Mouse (Mus musculus) thymus, adult 2 months (tissue): ENCODE measurements around the gene Zdhhc6. TPM values are rescaled to one million over a fixed set of nuclear protein-coding genes. Genes with fewer than 3 reads are reported as not detected.

Experiments
- DNase-seq: peaks from one replicate; pipeline ENCODE4 v3.0.0; 2021
- H3K27ac ChIP-seq: fragments of 200-500 bp; 2 replicates; pipeline ENCODE4 v1.5.1; 2012; ENCODE audit warnings: low read length, control low read depth; ENCODE audit not compliant: control insufficient read depth, insufficient read depth
- H3K27me3 ChIP-seq: fragments of 200-500 bp; 2 replicates; pipeline ENCODE4 v1.6.1; 2012; ENCODE audit warnings: mild to moderate bottlenecking, low read length, moderate library complexity, mixed read lengths; ENCODE audit not compliant: control insufficient read depth, insufficient read depth
- H3K36me3 ChIP-seq: fragments of 200-500 bp; 2 replicates; pipeline ENCODE4 v1.6.1; 2012; ENCODE audit warnings: mild to moderate bottlenecking, low read length, moderate library complexity; ENCODE audit not compliant: control insufficient read depth, insufficient read depth
- H3K4me1 ChIP-seq: fragments of 200-500 bp; replicated peaks from 2 replicates; pipeline ENCODE4 v1.6.1; 2012; ENCODE audit warnings: low read length; ENCODE audit not compliant: control insufficient read depth, insufficient read depth
- H3K4me3 ChIP-seq: fragments of 200-500 bp; 2 replicates; pipeline ENCODE4 v1.5.1; 2012; ENCODE audit warnings: mild to moderate bottlenecking, low read length, control low read depth, moderate library complexity; ENCODE audit not compliant: control insufficient read depth, insufficient read depth
- CTCF ChIP-seq: fragments of 200-500 bp; IDR thresholded peaks from 2 replicates; pipeline ENCODE4 v1.5.1; 2012; ENCODE audit warnings: mild to moderate bottlenecking, control low read depth, low read length, moderate library complexity, borderline replicate concordance; ENCODE audit not compliant: control insufficient read depth, poor library complexity, insufficient read depth; ENCODE audit errors: extremely low read depth
- POLR2A ChIP-seq: fragments of 200-500 bp; IDR thresholded peaks from 2 replicates; pipeline ENCODE4 v1.6.1; 2012; ENCODE audit warnings: mild to moderate bottlenecking, low read length, control low read depth, moderate library complexity; ENCODE audit not compliant: control insufficient read depth, poor library complexity, insufficient read depth; ENCODE audit errors: extremely low read depth
- WGBS: fragments of 180-500 bp; shearing (Covaris S2); methylation state at CpG from one replicate; pipeline ENCODE4 v1.1.7; 2018; 5-methylcytosine and 5-hydroxymethylcytosine counted together
- polyA plus RNA-seq: library from polyadenylated mRNA; depleted of rRNA; stranded (reverse); fragments of >200 nt; gene quantifications from 2 replicates; pipeline ENCODE4 v1.2.3, GENCODE M21; 2012

The Zdhhc6 gene
- polyA plus RNA-seq, 1 experiment = 11.4 TPM

DNA sequence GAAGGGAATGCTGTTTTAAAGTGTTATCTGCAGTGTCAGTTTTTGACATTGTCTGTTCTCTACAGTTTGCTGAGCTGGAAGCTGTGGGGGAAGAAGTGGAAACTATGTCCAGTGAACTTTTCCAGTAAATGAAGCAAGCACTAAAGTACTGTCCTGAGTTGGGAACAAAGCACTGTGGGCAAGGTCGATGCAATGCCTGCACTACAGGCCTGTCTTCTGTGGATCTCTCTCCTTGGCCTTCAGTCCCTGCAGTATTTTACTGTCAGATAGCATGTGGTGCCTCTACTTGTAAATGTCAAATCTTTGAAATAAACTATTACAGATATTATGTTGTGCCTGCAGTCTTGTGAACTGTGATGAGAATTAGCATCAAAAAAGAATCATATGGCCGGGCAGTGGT is 19.5 kb downstream of the Zdhhc6 start:
- H3K36me3 ChIP-seq = peaks cover 48% of the 10 kb centered on the region
- DNase-seq = no peak
- H3K27ac ChIP-seq = no peak overlapping the region
- H3K4me3 ChIP-seq = no peak overlapping the region
- H3K4me1 ChIP-seq = no peaks in the 10 kb centered on the region
- H3K27me3 ChIP-seq = no peaks in the 10 kb centered on the region
- WGBS = 100% methylated on average over 2 of the region's 2 CpGs
- TF ChIP-seq POLR2A = no peak
- TF ChIP-seq CTCF = no peak

DNA sequence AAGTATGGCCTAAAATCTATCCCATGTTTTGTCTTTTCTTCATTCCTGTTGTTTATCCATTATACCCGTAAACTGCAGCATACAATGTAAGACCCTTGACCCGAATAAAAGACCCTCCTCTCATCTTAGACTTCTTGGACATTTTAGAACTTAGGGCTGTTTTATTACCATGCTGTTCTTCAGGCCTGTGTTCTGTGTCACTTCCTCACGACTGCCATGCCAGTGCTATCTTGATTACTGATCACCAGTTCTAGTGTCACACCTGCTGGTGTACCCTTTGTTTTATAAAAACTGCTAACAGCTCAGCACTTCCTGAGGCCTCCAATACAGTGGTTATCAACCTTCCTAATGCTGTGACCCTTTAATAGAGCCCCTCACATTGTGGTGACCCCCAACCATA is 20.3 kb downstream of the Zdhhc6 start:
- no peaks in the 10 kb centered on the region for H3K27me3 ChIP-seq
- peaks cover 48% of the 10 kb centered on the region for H3K36me3 ChIP-seq
- H3K4me1 ChIP-seq = no peaks in the 10 kb centered on the region
- TF ChIP-seq POLR2A = no peak
- TF ChIP-seq CTCF = no peak
- H3K4me3 ChIP-seq = no peak overlapping the region
- no peak for DNase-seq
- WGBS = 75% methylated on average over 3 of the region's 3 CpGs
- no peak overlapping the region for H3K27ac ChIP-seq

DNA sequence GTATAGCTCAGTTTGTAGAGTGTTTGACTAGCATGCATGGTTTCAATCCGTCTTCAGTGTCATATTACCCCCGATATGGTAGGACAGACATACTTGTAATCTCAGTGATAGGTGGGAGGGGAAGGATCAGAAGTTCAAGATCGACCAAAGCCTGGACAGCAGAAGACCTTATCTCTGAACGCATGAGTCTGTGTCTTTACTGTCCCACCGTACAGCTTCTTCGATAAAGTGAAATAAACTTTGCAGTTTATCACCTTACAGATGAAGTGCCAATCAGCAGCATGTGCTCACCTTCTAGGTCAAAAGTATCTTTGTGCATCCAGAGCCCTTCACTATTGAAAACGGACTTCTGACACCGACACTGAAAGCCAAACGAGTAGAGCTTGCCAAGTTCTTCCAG is 20.8 kb downstream of the Zdhhc6 start:
- H3K4me1 ChIP-seq = no peaks in the 10 kb centered on the region
- WGBS = 96% methylated on average over 9 of the region's 9 CpGs
- no peak for DNase-seq
- no peak overlapping the region for H3K4me3 ChIP-seq
- TF ChIP-seq CTCF (no peak), POLR2A (no peak)
- H3K27ac ChIP-seq = no peak overlapping the region
- H3K27me3 ChIP-seq = no peaks in the 10 kb centered on the region
- peaks cover 52% of the 10 kb centered on the region for H3K36me3 ChIP-seq

DNA sequence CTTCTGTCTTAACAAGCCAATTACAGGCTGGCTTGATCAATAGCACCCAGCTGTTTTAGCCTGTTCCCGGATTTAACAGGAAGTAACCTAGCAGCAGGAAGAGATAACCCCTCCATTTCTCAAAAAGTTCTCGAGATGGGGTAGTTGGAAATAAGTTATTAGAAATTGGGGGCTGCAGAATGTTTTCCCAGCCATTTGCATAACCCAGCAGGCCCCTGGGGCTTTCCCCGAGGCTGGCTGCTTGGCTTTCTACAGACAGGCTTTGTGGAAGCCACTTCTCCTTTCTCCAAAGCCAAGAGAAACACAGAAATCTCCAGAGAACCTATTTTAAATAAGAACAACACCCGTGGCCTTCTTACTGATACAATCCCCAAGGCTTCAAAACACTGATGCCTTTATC is 22.7 kb downstream of the Zdhhc6 start:
- no peaks in the 10 kb centered on the region for H3K4me1 ChIP-seq
- 53% methylated on average over 4 of the region's 4 CpGs for WGBS
- DNase-seq = no peak
- no peak for TF ChIP-seq POLR2A
- no peak for TF ChIP-seq CTCF
- no peak overlapping the region for H3K4me3 ChIP-seq
- H3K27ac ChIP-seq = no peak overlapping the region
- peaks cover 66% of the 10 kb centered on the region for H3K36me3 ChIP-seq
- no peaks in the 10 kb centered on the region for H3K27me3 ChIP-seq

DNA sequence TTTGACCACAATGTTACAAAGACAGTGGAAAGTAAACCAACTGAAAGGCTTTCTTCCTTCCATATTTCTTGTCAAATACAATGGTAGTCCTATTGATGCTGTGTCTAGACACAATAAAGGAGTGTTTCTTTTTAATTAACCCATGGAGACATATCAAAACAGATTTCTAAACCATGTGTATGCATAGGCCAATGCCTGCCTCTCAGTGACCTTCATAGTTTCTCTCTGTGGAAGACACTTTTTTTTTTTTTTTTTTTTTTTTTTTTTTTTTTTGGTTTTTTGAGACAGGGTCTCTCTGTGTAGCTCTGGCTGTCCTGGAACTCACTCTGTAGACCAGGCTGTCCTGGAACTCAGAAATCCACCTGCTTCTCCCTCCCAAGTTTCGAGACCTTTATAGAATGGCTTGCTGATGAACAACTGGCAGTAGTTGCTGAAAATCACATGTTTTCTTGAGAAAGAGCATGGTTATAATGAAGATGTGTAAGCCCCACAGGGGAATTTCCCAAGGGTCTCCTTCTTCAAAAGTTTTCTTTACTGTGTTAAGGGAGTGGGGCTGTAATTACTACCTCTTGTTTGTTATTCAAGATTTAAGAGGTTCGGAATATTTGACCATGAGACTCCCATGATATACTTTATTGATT is 23.5 kb downstream of the Zdhhc6 start:
- no peak overlapping the region for H3K4me3 ChIP-seq
- H3K27ac ChIP-seq = no peak overlapping the region
- TF ChIP-seq POLR2A = no peak
- TF ChIP-seq CTCF = no peak
- H3K27me3 ChIP-seq = no peaks in the 10 kb centered on the region
- H3K36me3 ChIP-seq = peaks cover 66% of the 10 kb centered on the region
- DNase-seq = no peak
- H3K4me1 ChIP-seq = no peaks in the 10 kb centered on the region
- 96% methylated on average over 2 of the region's 2 CpGs for WGBS

DNA sequence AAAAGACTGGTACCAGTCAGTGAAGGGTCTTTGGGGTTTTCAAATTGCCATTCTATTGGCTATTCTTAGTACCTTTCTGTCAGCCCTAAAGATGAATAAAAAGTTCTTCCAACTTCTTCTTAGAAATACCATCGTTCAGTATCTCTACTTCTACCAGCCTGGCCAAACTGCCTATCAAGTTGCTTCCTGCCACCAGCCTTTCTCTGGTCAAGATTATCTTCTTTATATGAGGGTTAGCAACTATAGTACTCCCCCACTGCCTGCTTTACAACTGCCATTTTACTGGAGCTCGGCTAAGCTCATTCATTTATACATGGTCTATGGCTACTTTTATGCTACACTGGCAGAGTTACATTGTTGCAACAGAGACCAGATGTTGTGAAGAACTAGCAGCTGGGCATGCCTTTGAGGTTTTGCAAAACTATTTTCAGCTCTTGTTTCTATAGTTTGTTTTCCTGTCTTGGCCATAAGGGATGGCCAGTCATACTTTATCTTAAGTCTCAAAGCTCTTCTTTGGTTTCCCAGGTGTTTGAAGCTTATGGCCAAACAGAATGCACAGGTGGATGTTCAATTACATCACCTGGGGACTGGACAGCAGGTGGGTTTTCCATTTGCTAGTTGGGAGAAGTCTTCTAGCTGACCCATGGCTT is 25.1 kb downstream of the Zdhhc6 start:
- no peak for DNase-seq
- no peaks in the 10 kb centered on the region for H3K4me1 ChIP-seq
- H3K27me3 ChIP-seq = no peaks in the 10 kb centered on the region
- H3K27ac ChIP-seq = no peak overlapping the region
- no peak overlapping the region for H3K4me3 ChIP-seq
- 90% methylated on average over 2 of the region's 2 CpGs for WGBS
- H3K36me3 ChIP-seq = peaks cover 64% of the 10 kb centered on the region
- no peak for TF ChIP-seq POLR2A
- TF ChIP-seq CTCF = no peak
